Mouse (Mus musculus) liver, postnatal 0 days (tissue): Measurements from ENCODE around the gene Utp6.

ENCODE experiments used
- CTCF ChIP-seq: sonication (generic); IDR thresholded peaks from 2 replicates; pipeline ENCODE4 v1.5.1; 2016; ENCODE audit warnings: antibody characterized with exemption, low read depth
- EP300 ChIP-seq: IDR thresholded peaks from 2 replicates; pipeline ENCODE4 v1.6.1; 2016; ENCODE audit warnings: antibody characterized with exemption, low read depth, mild to moderate bottlenecking

DNA sequence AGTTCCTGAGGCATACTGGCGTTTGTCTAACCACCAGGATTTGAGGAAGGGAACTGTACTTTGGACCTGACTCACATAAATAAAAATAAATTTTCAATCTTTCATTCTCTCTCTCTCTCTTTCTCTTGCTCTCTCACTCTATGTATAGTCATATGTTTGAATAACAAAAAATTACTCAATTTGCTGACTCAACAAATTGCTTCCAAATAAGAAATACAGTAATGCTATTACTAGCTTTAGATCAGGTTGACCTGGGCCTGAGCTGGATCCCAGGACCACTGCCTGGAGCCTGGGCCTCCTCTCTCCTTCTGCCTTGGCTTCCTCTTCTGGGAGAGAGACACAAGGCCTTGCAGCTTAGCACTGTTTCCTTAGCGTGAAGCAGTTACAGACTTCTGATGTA is 71.4 kb downstream of the Utp6 start:
- TF ChIP-seq CTCF (no peak), EP300 (no peak)
